Mouse (Mus musculus): ENCODE results near the gene Gm572. TPM values are rescaled to one million over a fixed set of nuclear protein-coding genes. Genes with fewer than 3 reads are reported as not detected.

Gene Gm572
- polyA plus RNA-seq, 1 experiment from 2014 or later: not detected

GRCm38 (mm10) chr4:148676961-148677637 lies 34.0 kb downstream of the Gm572 start:
- peak; percentile 75 for ATAC-seq (ENCODE audit: low FRiP score)
- no peaks in the 10 kb centered on the region for H3K36me3 ChIP-seq
- 42% methylated on average over 19 of the region's 20 CpGs for WGBS
- 0 out of 2 replicates have a peak overlapping the region, but pooled peaks have one; percentile 30 for H3K27ac ChIP-seq
- peaks cover 29% of the 10 kb centered on the region; the same call in 1 of the 2 replicates for H3K27me3 ChIP-seq
- H3K9ac ChIP-seq: no peak overlapping the region
- H3K4me3 ChIP-seq: no peak overlapping the region
- H3K4me1 ChIP-seq (replicated peaks): peaks cover 25% of the 10 kb centered on the region
- no peak overlapping the region for H3K4me2 ChIP-seq
- no peaks in the 10 kb centered on the region for H3K9me3 ChIP-seq

GRCm38 (mm10) chr4:148678105-148678504 lies 35.0 kb downstream of the Gm572 start:
- Histone ChIP-seq H3K4me3 (no peak overlapping the region), H3K9me3 (no peaks in the 10 kb centered on the region), H3K27ac (no peak overlapping the region), H3K4me2 (no peak overlapping the region), H3K9ac (no peak overlapping the region), H3K4me1 (replicated peaks) (peaks cover 25% of the 10 kb centered on the region), H3K36me3 (no peaks in the 10 kb centered on the region), H3K27me3 (peaks cover 34% of the 10 kb centered on the region; the same call in 1 of the 2 replicates)
- ATAC-seq (ENCODE audit: low FRiP score): no peak
- 81% methylated on average over 7 of the region's 7 CpGs for WGBS

- H3K36me3 ChIP-seq: no peaks in the 10 kb centered on the region
- H3K4me1 ChIP-seq (replicated peaks): peaks cover 18% of the 10 kb centered on the region
- H3K27me3 ChIP-seq: peaks cover 36% of the 10 kb centered on the region
- H3K9ac ChIP-seq: no peak overlapping the region
- no peak overlapping the region for H3K4me3 ChIP-seq
- no peaks in the 10 kb centered on the region for H3K9me3 ChIP-seq
- ATAC-seq (ENCODE audit: low FRiP score): no peak
- H3K4me2 ChIP-seq: no peak overlapping the region
- WGBS: 69% methylated on average over 1 of the region's 1 CpGs
- no peak overlapping the region for H3K27ac ChIP-seq
Measured at GRCm38 (mm10) chr4:148680505-148681067, 37.5 kb downstream of the Gm572 start.

GRCm38 (mm10) chr4:148681429-148681828 lies 38.3 kb downstream of the Gm572 start:
- Histone ChIP-seq H3K36me3 (no peaks in the 10 kb centered on the region), H3K9me3 (no peaks in the 10 kb centered on the region), H3K4me2 (no peak overlapping the region), H3K9ac (no peak overlapping the region), H3K27ac (no peak overlapping the region), H3K4me3 (no peak overlapping the region), H3K4me1 (replicated peaks) (peaks cover 14% of the 10 kb centered on the region), H3K27me3 (peaks cover 45% of the 10 kb centered on the region)
- 26% methylated on average over 8 of the region's 8 CpGs for WGBS
- ATAC-seq (ENCODE audit: low FRiP score): no peak

- H3K4me1 ChIP-seq (replicated peaks): peaks cover 8% of the 10 kb centered on the region
- WGBS: 87% methylated on average over 4 of the region's 4 CpGs
- no peaks in the 10 kb centered on the region for H3K36me3 ChIP-seq
- no peak for ATAC-seq (ENCODE audit: low FRiP score)
- no peak overlapping the region for H3K4me3 ChIP-seq
- H3K27ac ChIP-seq: no peak overlapping the region
- no peak overlapping the region for H3K9ac ChIP-seq
- H3K9me3 ChIP-seq: no peaks in the 10 kb centered on the region
- H3K4me2 ChIP-seq: no peak overlapping the region
- peaks cover 59% of the 10 kb centered on the region for H3K27me3 ChIP-seq
Measured at GRCm38 (mm10) chr4:148682961-148683360, 39.8 kb downstream of the Gm572 start.

- H3K4me2 ChIP-seq: no peak overlapping the region
- H3K4me3 ChIP-seq: no peak overlapping the region
- no peaks in the 10 kb centered on the region for H3K9me3 ChIP-seq
- WGBS: 79% methylated on average over 13 of the region's 13 CpGs
- H3K27ac ChIP-seq: no peak overlapping the region
- H3K9ac ChIP-seq: no peak overlapping the region
- no peaks in the 10 kb centered on the region for H3K36me3 ChIP-seq
- ATAC-seq (ENCODE audit: low FRiP score): no peak
- peaks cover 64% of the 10 kb centered on the region for H3K27me3 ChIP-seq
- peaks cover 8% of the 10 kb centered on the region for H3K4me1 ChIP-seq (replicated peaks)
Measured at GRCm38 (mm10) chr4:148683539-148683938, 40.4 kb downstream of the Gm572 start.

- ATAC-seq (ENCODE audit: low FRiP score): no peak
Measured at GRCm38 (mm10) chr4:148686491-148686941, 43.4 kb downstream of the Gm572 start.

GRCm38 (mm10) chr4:148688091-148688490 lies 45.0 kb downstream of the Gm572 start:
- H3K4me3 ChIP-seq: no peak overlapping the region
- no peak overlapping the region for H3K27ac ChIP-seq
- H3K36me3 ChIP-seq: no peaks in the 10 kb centered on the region
- ATAC-seq (ENCODE audit: low FRiP score): no peak
- no peaks in the 10 kb centered on the region for H3K9me3 ChIP-seq
- H3K4me1 ChIP-seq (replicated peaks): peaks cover 8% of the 10 kb centered on the region
- H3K9ac ChIP-seq: no peak overlapping the region
- WGBS: 50% methylated on average over 2 of the region's 2 CpGs
- H3K4me2 ChIP-seq: no peak overlapping the region
- peaks cover 47% of the 10 kb centered on the region for H3K27me3 ChIP-seq

More at GRCm38 (mm10) chr4:148686491-148686941, 43.4 kb downstream of the Gm572 start:
- Histone ChIP-seq H3K9me3 (no peaks in the 10 kb centered on the region), H3K27me3 (peaks cover 53% of the 10 kb centered on the region), H3K27ac (no peak overlapping the region), H3K9ac (peak overlapping the region; percentile 35), H3K4me1 (replicated peaks) (peaks cover 8% of the 10 kb centered on the region), H3K36me3 (no peaks in the 10 kb centered on the region), H3K4me2 (no peak overlapping the region), H3K4me3 (no peak overlapping the region)
- 37% methylated on average over 14 of the region's 14 CpGs for WGBS

- H3K9me3 ChIP-seq: no peaks in the 10 kb centered on the region
- no peak for ATAC-seq (ENCODE audit: low FRiP score)
- no peak overlapping the region for H3K27ac ChIP-seq
- H3K36me3 ChIP-seq: no peaks in the 10 kb centered on the region
- peaks cover 6% of the 10 kb centered on the region for H3K4me1 ChIP-seq (replicated peaks)
- peaks cover 28% of the 10 kb centered on the region for H3K27me3 ChIP-seq
- no peak overlapping the region for H3K4me3 ChIP-seq
- 84% methylated on average over 4 of the region's 4 CpGs for WGBS
- H3K9ac ChIP-seq: no peak overlapping the region
- H3K4me2 ChIP-seq: no peak overlapping the region
Measured at GRCm38 (mm10) chr4:148691185-148691584, 48.1 kb downstream of the Gm572 start.

- Histone ChIP-seq H3K4me1 (replicated peaks) (no peaks in the 10 kb centered on the region), H3K27ac (no peak overlapping the region), H3K9ac (no peak overlapping the region), H3K36me3 (no peaks in the 10 kb centered on the region), H3K4me3 (no peak overlapping the region), H3K27me3 (0 out of 2 replicates have a peak, but pooled peaks cover 6% of the 10 kb centered on the region), H3K4me2 (no peak overlapping the region), H3K9me3 (no peaks in the 10 kb centered on the region)
- no peak for ATAC-seq (ENCODE audit: low FRiP score)
- 89% methylated on average over 7 of the region's 7 CpGs for WGBS
Measured at GRCm38 (mm10) chr4:148693417-148693959, 50.4 kb downstream of the Gm572 start.

GRCm38 (mm10) chr4:148704756-148705155 lies 61.6 kb downstream of the Gm572 start:
- no peak overlapping the region for H3K9ac ChIP-seq
- peaks cover 23% of the 10 kb centered on the region for H3K27me3 ChIP-seq
- no peaks in the 10 kb centered on the region for H3K36me3 ChIP-seq
- peaks cover 11% of the 10 kb centered on the region for H3K4me1 ChIP-seq (replicated peaks)
- no peaks in the 10 kb centered on the region for H3K9me3 ChIP-seq
- WGBS: 47% methylated on average over 3 of the region's 3 CpGs
- no peak for ATAC-seq (ENCODE audit: low FRiP score)
- no peak overlapping the region for H3K27ac ChIP-seq
- H3K4me3 ChIP-seq: no peak overlapping the region
- H3K4me2 ChIP-seq: no peak overlapping the region

- H3K9me3 ChIP-seq: no peaks in the 10 kb centered on the region
- WGBS: 46% methylated on average over 11 of the region's 11 CpGs
- peak overlapping the region; percentile 18; the same call in 1 of the 2 replicates for H3K27ac ChIP-seq
- H3K4me1 ChIP-seq (replicated peaks): peaks cover 47% of the 10 kb centered on the region
- H3K36me3 ChIP-seq: no peaks in the 10 kb centered on the region
- H3K4me2 ChIP-seq: no peak overlapping the region
- H3K9ac ChIP-seq: 0 out of 2 replicates have a peak overlapping the region, but pooled peaks have one; percentile 13
- H3K4me3 ChIP-seq: no peak overlapping the region
- H3K27me3 ChIP-seq: peaks cover 20% of the 10 kb centered on the region
- no peak for ATAC-seq (ENCODE audit: low FRiP score)
Measured at GRCm38 (mm10) chr4:148708836-148709235, 65.7 kb downstream of the Gm572 start.

Measured in hindbrain, embryonic 13.5 days (tissue).